15 mouse cellular contexts compared by ENCODE assay signal in genomic region chr16:52405272-52405671, GRCm38 (mm10).
"Had no signal": no experiment of that assay in that cellular context is flagged by ENCODE, and none has a peak within 500 bp of the region (broad histone marks: within the 10 kb centered on the region; RNA-seq: fewer than 3 reads in every experiment).

No protein-coding gene starts in this region.

- H3K9me3 ChIP-seq: limb, embryonic 12.5 days; liver, embryonic 13.5 days; lung, embryonic 15.5 days; midbrain, embryonic 12.5 days; neural tube, embryonic 13.5 days had no signal

- H3K9ac ChIP-seq: limb, embryonic 12.5 days; liver, embryonic 13.5 days; liver, postnatal 0 days; lung, embryonic 15.5 days; midbrain, embryonic 12.5 days; neural tube, embryonic 13.5 days had no signal

- H3K4me2 ChIP-seq: limb, embryonic 12.5 days; liver, embryonic 13.5 days; lung, embryonic 15.5 days; midbrain, embryonic 12.5 days; neural tube, embryonic 13.5 days had no signal

- ATAC-seq: liver, postnatal 0 days had no signal

- H3K27me3 ChIP-seq: limb, embryonic 12.5 days; liver, embryonic 13.5 days; lung, embryonic 15.5 days; megakaryocyte, embryonic 14.5 days; midbrain, embryonic 12.5 days; neural tube, embryonic 13.5 days had no signal

- H3K27ac ChIP-seq: layer of hippocampus, adult 2 months; limb, embryonic 12.5 days; liver, embryonic 13.5 days; lung, embryonic 15.5 days; macrophage; midbrain, embryonic 12.5 days; neural tube, embryonic 13.5 days had no signal

- DNase-seq: kidney, postnatal 10 days; kidney, postnatal 4 days; liver; liver, embryonic 13.5 days; liver, postnatal 0 days; lung, postnatal 14 days; spleen, adult 18-20 months; thymus, postnatal 36 days had no signal

- H3K4me3 ChIP-seq: layer of hippocampus, adult 2 months; limb, embryonic 12.5 days; liver, embryonic 13.5 days; lung, embryonic 15.5 days; megakaryocyte, embryonic 14.5 days; midbrain, embryonic 12.5 days; neural tube, embryonic 13.5 days had no signal

- H3K4me1 ChIP-seq: limb, embryonic 12.5 days; liver, embryonic 13.5 days; lung, embryonic 15.5 days; megakaryocyte, embryonic 14.5 days; midbrain, embryonic 12.5 days; neural tube, embryonic 13.5 days had no signal

- H3K36me3 ChIP-seq: limb, embryonic 12.5 days; liver, embryonic 13.5 days; lung, embryonic 15.5 days; midbrain, embryonic 12.5 days; neural tube, embryonic 13.5 days had no signal
